Mouse (Mus musculus): ENCODE measurements around the gene Dffb. TPM values are rescaled to one million over a fixed set of nuclear protein-coding genes. Genes with fewer than 3 reads are reported as not detected.

The Dffb gene
- total and polyA plus RNA-seq, 3 experiments, result 25.1 to 25.2 TPM; not detected in 1

DNA sequence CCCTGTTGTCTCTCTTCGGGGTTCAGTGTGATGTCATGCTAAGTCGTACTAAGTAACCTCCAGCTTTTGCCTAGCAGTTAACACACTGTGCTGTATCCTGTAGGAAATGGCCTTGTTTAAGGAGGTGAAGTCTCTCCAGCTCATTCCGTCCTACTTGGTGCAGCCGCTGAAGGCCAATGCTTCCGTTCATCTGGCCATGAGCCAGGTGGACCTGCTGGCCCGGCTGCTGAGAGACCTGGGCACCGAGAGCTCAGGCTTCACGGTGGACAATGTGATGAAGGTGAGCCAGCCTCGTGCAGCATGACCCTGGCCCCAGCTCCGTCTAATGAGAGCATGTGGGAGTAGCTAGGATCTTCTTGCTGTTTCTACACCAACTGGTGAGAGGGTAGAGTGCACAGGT lies 17.8 kb upstream of the Dffb start:
- H3K27ac ChIP-seq (ENCODE audit: control insufficient read depth, low read depth, low read length), result no peak overlapping the region
- no peaks in the 10 kb centered on the region for H3K27me3 ChIP-seq (ENCODE audit: control insufficient read depth in 1 of 2, insufficient read depth in 2 of 2, low read length in 2 of 2)
- H3K4me1 ChIP-seq (ENCODE audit: control insufficient read depth in 1 of 2, insufficient read depth in 2 of 2, low read length in 2 of 2), result no peaks in the 10 kb centered on the region
- no peak for DNase-seq (ENCODE audit: low read depth, low spot score)
- TF ChIP-seq MAZ (IDR thresholded peaks at IDR 0.05; ENCODE audit: low read depth, low read length), result no peak
- no peak for TF ChIP-seq E2F4 (IDR thresholded peaks at IDR 0.05; ENCODE audit: borderline replicate concordance, low read depth, low read length)
- no peak for TF ChIP-seq GABPA (IDR thresholded peaks at IDR 0.05; ENCODE audit: low read depth, low read length)
- no peak for TF ChIP-seq ZC3H11A (IDR thresholded peaks at IDR 0.05; ENCODE audit: low read depth, low read length)
- TF ChIP-seq SIN3A (IDR thresholded peaks at IDR 0.05; ENCODE audit: low read length), result no peak
- TF ChIP-seq MAX (IDR thresholded peaks at IDR 0.05; ENCODE audit: low read length), result no peak
- TF ChIP-seq MXI1 (IDR thresholded peaks at IDR 0.05; ENCODE audit: low read depth, low read length), result no peak
- no peak for TF ChIP-seq JUND (IDR thresholded peaks at IDR 0.05; ENCODE audit: low read depth, low read length)
- TF ChIP-seq ELF1 (IDR thresholded peaks at IDR 0.05; ENCODE audit: low read depth, low read length), result no peak
- no peak for TF ChIP-seq TCF12 (IDR thresholded peaks at IDR 0.05; ENCODE audit: low read depth, low read length)
- no peak for TF ChIP-seq CHD1 (IDR thresholded peaks at IDR 0.05; ENCODE audit: low read depth, low read length)
- no peak for TF ChIP-seq TBP (IDR thresholded peaks at IDR 0.05; ENCODE audit: low read depth, low read length)
- TF ChIP-seq ETS1 (IDR thresholded peaks at IDR 0.05; ENCODE audit: low read depth, low read length), result no peak
- TF ChIP-seq RCOR1 (IDR thresholded peaks at IDR 0.05; ENCODE audit: low read depth, low read length), result no peak
- no peak for TF ChIP-seq ZKSCAN1 (IDR thresholded peaks at IDR 0.05; ENCODE audit: low read depth, low read length)
- no peak for TF ChIP-seq POLR2AphosphoS2 (IDR thresholded peaks at IDR 0.05; ENCODE audit: low read length)
- TF ChIP-seq EP300 (IDR thresholded peaks at IDR 0.05; ENCODE audit: low read depth in 1 of 2, low read length in 2 of 2), result no peak
- TF ChIP-seq UBTF (IDR thresholded peaks at IDR 0.05; ENCODE audit: borderline replicate concordance, insufficient read depth, low read depth, low read length), result no peak
- no peak for TF ChIP-seq USF1 (IDR thresholded peaks at IDR 0.05; ENCODE audit: low read depth, low read length)
- TF ChIP-seq MEF2A (IDR thresholded peaks at IDR 0.05; ENCODE audit: extremely low read depth, insufficient replicate concordance, low read depth, low read length, poor library complexity, severe bottlenecking), result no peak
- no peaks in the 10 kb centered on the region for H3K79me2 ChIP-seq (ENCODE audit: control insufficient read depth, insufficient read depth, low read length, poor library complexity)
- H3K9me3 ChIP-seq (replicated peaks; ENCODE audit: insufficient read depth, low read length), result no peaks in the 10 kb centered on the region
- H3K9ac ChIP-seq (ENCODE audit: control insufficient read depth, low read depth, low read length, poor library complexity, severe bottlenecking), result no peak overlapping the region
- no peak overlapping the region for H3K4me3 ChIP-seq (ENCODE audit: control insufficient read depth in 1 of 2, insufficient read depth in 1 of 2, low read depth in 2 of 2, low read length in 2 of 2)
- no peaks in the 10 kb centered on the region; a peak in 1 of 4 replicates for H3K36me3 ChIP-seq (ENCODE audit: control insufficient read depth in 1 of 2, insufficient read depth in 2 of 2, low read length in 2 of 2)

GRCm38 (mm10) chr4:153980470-153980869 lies 5.5 kb upstream of the Dffb start:
- Histone ChIP-seq H3K9ac (ENCODE audit: control insufficient read depth, low read depth, low read length, poor library complexity, severe bottlenecking) (no peak overlapping the region), H3K79me2 (ENCODE audit: control insufficient read depth, insufficient read depth, low read length, poor library complexity) (peaks cover 19% of the 10 kb centered on the region), H3K4me1 (ENCODE audit: control insufficient read depth in 1 of 2, insufficient read depth in 2 of 2, low read length in 2 of 2) (peaks cover 4 to 7% of the 10 kb centered on the region in 2 experiments; a peak in 2 of 4 replicates), H3K9me3 (replicated peaks; ENCODE audit: insufficient read depth, low read length) (no peaks in the 10 kb centered on the region), H3K4me3 (ENCODE audit: control insufficient read depth in 1 of 2, insufficient read depth in 1 of 2, low read depth in 2 of 2, low read length in 2 of 2) (no peak overlapping the region), H3K27ac (ENCODE audit: control insufficient read depth, low read depth, low read length) (no peak overlapping the region), H3K27me3 (ENCODE audit: control insufficient read depth in 1 of 2, insufficient read depth in 2 of 2, low read length in 2 of 2) (no peaks in the 10 kb centered on the region), H3K36me3 (ENCODE audit: control insufficient read depth in 1 of 2, insufficient read depth in 2 of 2, low read length in 2 of 2) (peaks cover 0 to 7% of the 10 kb centered on the region in 2 experiments; a peak in 2 of 4 replicates)
- DNase-seq (ENCODE audit: low read depth, low spot score), result no peak
- no peak for TF ChIP-seq GATA1 (IDR thresholded peaks at IDR 0.05; ENCODE audit: low read depth, low read length)
- TF ChIP-seq MYC (IDR thresholded peaks at IDR 0.05; ENCODE audit: low read depth, low read length), result no peak
- no peak for TF ChIP-seq ZC3H11A (IDR thresholded peaks at IDR 0.05; ENCODE audit: low read depth, low read length)
- TF ChIP-seq NRF1 (IDR thresholded peaks at IDR 0.05; ENCODE audit: insufficient read depth, low read depth, low read length, poor library complexity, severe bottlenecking), result no peak
- TF ChIP-seq MEF2A (IDR thresholded peaks at IDR 0.05; ENCODE audit: extremely low read depth, insufficient replicate concordance, low read depth, low read length, poor library complexity, severe bottlenecking), result no peak
- TF ChIP-seq NELFE (IDR thresholded peaks at IDR 0.05; ENCODE audit: low read depth, low read length), result no peak
- TF ChIP-seq ZNF384 (IDR thresholded peaks at IDR 0.05; ENCODE audit: low read depth, low read length), result no peak
- TF ChIP-seq JUND (IDR thresholded peaks at IDR 0.05; ENCODE audit: low read depth, low read length), result no peak
- no peak for TF ChIP-seq MAZ (IDR thresholded peaks at IDR 0.05; ENCODE audit: low read depth, low read length)
- no peak for TF ChIP-seq MXI1 (IDR thresholded peaks at IDR 0.05; ENCODE audit: low read depth, low read length)
- TF ChIP-seq TAL1 (IDR thresholded peaks at IDR 0.05; ENCODE audit: low read length), result no peak
- TF ChIP-seq USF2 (IDR thresholded peaks at IDR 0.05; ENCODE audit: borderline replicate concordance in 1 of 2, insufficient read depth in 1 of 2, low read depth in 1 of 2, low read length in 2 of 2), result no peak
- TF ChIP-seq TBP (IDR thresholded peaks at IDR 0.05; ENCODE audit: low read depth, low read length), result no peak
- no peak for TF ChIP-seq BHLHE40 (IDR thresholded peaks at IDR 0.05; ENCODE audit: borderline replicate concordance, low read depth, low read length)
- no peak for TF ChIP-seq POLR2A (IDR thresholded peaks at IDR 0.05; ENCODE audit: control insufficient read depth in 1 of 2, insufficient read depth in 1 of 2, low read depth in 1 of 2, low read length in 2 of 2, poor library complexity in 1 of 2)
- no peak for TF ChIP-seq GABPA (IDR thresholded peaks at IDR 0.05; ENCODE audit: low read depth, low read length)

Measured in MEL (cell line).